ENCODE assay signal across 25 mouse cellular contexts in the genomic region with DNA sequence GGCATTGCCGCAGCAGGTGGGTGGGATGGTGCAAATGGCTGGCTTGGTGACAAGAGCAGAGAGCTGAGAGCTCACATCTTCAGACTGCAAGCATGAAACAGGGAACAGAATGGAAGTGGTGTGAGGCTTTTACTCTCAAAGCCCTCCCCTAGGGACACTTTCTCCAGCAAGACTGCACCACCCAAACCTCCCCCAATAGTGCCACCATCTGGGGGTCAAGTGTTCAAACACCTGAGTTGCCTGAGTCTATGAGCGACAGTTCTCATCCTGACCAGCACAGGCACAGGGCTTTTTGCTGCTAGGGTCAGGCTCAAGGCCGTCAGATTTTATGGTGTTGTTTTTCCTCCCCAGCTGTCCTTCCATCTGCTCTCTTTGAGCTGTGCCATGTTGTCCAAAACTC.
"Had no signal": no experiment of that assay in that cellular context is flagged by ENCODE, and none has a peak within 500 bp of the region (broad histone marks: within the 10 kb centered on the region; RNA-seq: fewer than 3 reads in every experiment).

No protein-coding gene starts in this region.

- H3K4me3 ChIP-seq: gastrocnemius, adult 2 months; heart, adult 2 months; hindbrain, embryonic 10.5 days; hindbrain, embryonic 12.5 days; layer of hippocampus, adult 2 months; limb, embryonic 12.5 days; liver, embryonic 13.5 days; liver, embryonic 15.5 days had no signal

- H3K9ac ChIP-seq: hindbrain, embryonic 12.5 days; hindbrain, embryonic 14.5 days; limb, embryonic 12.5 days; liver, embryonic 13.5 days; liver, embryonic 15.5 days had no signal

- DNase-seq: gastrocnemius, adult 2 months; gastrocnemius, postnatal 10 days; gastrocnemius, postnatal 25 days; heart, adult 2 months; heart, postnatal 10 days; heart, postnatal 4 days; kidney, adult 18-20 months; kidney, adult 8-10 months; kidney, postnatal 10 days; kidney, postnatal 25 days; kidney, postnatal 4 days; layer of hippocampus, postnatal 36 days; left cerebral cortex, postnatal 4 days; liver; liver, embryonic 13.5 days had no signal

- H3K27me3 ChIP-seq: hindbrain, embryonic 12.5 days; limb, embryonic 12.5 days; liver, embryonic 13.5 days; liver, embryonic 15.5 days had no signal

- ATAC-seq: hindbrain, embryonic 16.5 days; inflammation-experienced regulatory T-cells, adult 6 months had no signal

- H3K36me3 ChIP-seq: hindbrain, embryonic 10.5 days; hindbrain, embryonic 12.5 days; limb, embryonic 12.5 days; liver, embryonic 13.5 days; liver, embryonic 15.5 days had no signal

- H3K4me1 ChIP-seq: hindbrain, embryonic 10.5 days; hindbrain, embryonic 12.5 days; limb, embryonic 12.5 days; liver, embryonic 13.5 days; liver, embryonic 15.5 days had no signal

- H3K4me2 ChIP-seq: heart, embryonic 11.5 days; hindbrain, embryonic 12.5 days; hindbrain, embryonic 14.5 days; limb, embryonic 12.5 days; liver, embryonic 11.5 days; liver, embryonic 13.5 days; liver, embryonic 15.5 days had no signal

- H3K9me3 ChIP-seq: hindbrain, embryonic 10.5 days; hindbrain, embryonic 12.5 days; limb, embryonic 12.5 days; liver, embryonic 13.5 days; liver, embryonic 15.5 days had no signal

- H3K27ac ChIP-seq: gastrocnemius, adult 2 months; heart, adult 2 months; hindbrain, embryonic 10.5 days; hindbrain, embryonic 12.5 days; hindbrain, embryonic 14.5 days; layer of hippocampus, adult 2 months; limb, embryonic 12.5 days; liver, embryonic 13.5 days; liver, embryonic 15.5 days had no signal
